Mouse (Mus musculus): Measurements from ENCODE around the gene Trp53i13.
A peak's percentile ranks its signal among the peaks of the same experiment; 100 is the strongest.
"Not testable (repeated sequence)": the region's sequence is repeated elsewhere in the genome, so short reads cannot be mapped to it uniquely, and the experiment has no call there.

The Trp53i13 gene

DNA sequence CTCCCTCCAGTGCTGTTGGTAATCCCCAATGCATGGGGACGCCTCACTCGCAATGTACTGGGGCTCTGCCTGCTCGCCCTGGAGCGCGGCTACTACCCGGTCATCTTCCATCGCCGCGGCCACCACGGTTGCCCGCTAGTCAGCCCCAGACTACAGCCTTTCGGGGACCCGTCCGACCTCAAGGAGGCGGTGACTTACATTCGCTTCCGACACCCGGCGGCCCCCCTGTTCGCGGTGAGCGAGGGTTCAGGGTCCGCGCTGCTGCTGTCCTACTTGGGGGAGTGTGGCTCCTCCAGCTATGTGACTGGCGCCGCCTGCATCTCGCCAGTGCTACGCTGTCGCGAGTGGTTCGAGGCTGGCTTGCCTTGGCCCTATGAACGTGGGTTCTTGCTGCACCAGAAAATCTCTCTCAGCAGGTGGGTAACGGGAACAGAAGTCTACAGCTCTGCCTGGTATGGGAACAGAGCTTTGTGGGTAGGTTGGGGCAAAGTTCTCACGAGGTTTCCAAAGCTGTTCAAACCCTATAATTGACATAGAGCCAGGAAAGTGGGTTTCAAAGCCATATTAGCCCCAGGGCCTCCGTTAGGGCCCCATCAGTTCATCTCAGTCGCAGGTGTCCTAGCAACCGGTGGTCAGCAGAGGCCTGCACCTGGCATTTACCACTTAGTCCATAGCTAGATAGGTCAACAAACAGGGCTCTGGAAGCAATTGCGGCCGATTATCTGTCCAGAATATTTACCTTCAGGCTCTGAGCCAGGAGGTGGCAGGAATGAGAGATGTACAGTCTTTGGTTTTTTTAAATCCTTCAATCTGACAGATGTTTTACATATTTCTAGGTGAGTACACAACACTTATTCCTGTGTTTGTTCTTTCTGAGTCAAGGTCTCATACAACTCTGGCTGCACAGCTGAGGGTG lies at the start of gene Trp53i13:
TSS of gene Trp53i13 (minus strand) at position 344 of the 916 bp plus-strand sequence.
- no peak for DNase-seq (ENCODE audit: low spot score)

GRCm38 (mm10) chr11:77545261-77545660 lies 29.5 kb upstream of the Trp53i13 start:
- no peak for DNase-seq (ENCODE audit: low spot score)

DNA sequence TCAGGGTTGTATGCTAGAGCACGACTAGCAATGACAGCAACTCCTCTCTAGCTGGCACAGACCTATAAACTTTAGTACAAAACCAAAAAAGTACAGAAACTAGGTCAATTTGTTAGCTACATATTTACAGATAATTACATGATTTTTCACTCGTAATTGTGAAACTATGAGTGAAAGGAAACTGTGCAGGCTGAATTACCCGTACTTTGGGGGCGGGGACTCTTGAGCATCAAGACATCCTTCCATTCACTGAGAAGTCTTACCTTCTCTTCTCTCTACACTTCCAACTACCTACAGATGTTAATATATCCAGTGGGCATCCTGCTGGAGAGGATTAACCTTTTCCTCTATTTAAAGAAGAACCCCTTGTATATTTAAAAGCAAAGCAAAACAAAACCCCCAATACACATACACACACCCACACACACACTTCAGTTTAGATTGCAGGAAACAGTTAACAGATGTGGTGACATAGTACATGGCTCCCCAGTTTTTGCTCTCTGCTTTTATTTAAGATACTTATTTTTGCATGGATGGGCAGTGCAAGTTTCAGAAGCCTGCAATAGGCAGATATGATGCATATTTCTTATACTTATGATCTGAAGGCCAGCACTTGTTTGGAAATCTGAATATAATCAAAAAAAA lies 16.5 kb upstream of the Trp53i13 start:
- DNase-seq (ENCODE audit: low spot score), result no peak

DNA sequence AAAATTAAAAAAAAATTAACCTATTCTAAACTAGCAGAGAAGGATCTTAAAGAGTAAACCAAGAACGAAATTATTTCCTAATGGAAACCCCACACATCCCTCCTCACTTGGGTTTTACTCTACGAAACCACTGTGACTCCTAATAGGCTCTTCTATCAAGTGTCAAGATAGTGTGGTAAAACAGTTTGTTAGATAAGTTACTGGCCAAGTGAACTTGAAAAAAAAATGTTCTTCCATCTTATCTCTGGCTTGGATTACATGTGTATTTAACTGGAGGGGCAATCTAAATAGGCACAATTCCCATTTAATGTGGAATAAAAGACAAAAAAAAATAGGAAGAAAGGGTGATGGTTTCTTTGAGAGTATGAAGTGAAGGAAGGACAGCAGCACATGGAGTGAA lies 15.1 kb upstream of the Trp53i13 start:
- DNase-seq (ENCODE audit: low spot score), result no peak

- DNase-seq (ENCODE audit: low spot score), result no peak
Measured at GRCm38 (mm10) chr11:77529644-77530043, 13.9 kb upstream of the Trp53i13 start.

DNA sequence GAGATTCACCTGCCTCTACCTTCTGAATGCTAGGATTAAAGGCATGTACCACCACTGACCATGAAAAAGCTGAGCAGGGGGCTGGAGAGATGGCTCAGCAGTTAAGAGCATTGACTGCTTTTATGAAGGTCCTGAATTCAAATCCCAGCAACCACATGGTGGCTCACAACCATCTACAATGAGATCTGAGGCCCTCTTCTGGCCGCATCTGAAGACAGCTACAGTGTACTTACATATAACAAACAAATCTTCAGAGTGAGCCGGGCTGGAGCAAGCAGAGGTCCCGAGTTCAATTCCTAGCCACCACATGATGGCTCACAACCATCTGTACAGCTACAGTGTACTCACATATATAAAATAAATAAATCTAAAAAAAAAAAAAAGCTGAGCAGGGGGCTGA lies 12.6 kb upstream of the Trp53i13 start:
- not testable (repeated sequence) for DNase-seq (ENCODE audit: low spot score)

GRCm38 (mm10) chr11:77525804-77526486 lies 10.2 kb upstream of the Trp53i13 start:
- no peak for DNase-seq (ENCODE audit: low spot score)

DNA sequence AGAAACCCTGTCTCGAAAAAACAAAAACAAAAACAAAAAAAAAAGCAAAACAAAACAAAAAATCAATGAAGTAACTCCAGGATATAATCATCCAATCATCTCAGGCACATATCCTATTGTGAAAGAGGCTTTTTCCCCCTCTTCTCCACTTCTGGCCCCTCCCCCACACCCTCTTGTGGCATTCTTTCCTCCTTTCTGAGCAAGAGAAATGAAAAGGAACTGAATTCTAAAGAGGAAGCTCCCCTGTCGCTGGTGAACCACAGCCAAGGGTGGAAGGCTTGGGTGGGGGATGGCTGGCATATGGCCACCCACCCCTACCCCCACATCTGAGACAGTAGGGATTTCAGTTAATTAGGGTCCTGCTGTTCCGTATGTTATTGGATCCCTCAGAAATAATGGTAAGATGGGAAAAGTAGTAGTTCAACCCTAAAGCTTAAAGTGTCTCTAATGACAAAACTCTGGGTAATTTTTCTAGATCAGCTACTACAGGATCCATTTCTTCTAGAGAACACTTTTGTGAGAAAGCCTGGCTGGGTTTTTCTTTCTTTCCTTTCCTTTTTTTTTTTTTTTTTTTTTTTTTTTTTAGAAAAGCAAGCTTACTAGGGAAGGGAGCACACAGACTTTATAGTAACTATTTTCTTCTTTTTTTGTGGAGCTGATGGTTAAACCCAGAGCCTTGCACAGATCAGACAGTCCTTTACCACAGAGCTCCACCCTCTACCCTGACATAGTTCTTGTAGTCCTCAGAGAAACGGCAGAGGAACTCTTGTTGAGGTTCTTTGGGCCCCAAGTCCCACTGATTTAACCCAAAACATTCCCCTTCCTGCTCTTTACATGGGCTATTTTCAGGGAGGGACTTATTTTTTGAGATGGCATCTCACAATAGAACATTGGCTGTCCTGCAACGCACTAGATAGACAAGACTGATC lies 5.1 kb upstream of the Trp53i13 start:
- no peak for DNase-seq (ENCODE audit: low spot score)

- no peak for DNase-seq (ENCODE audit: low spot score)
Measured at GRCm38 (mm10) chr11:77519043-77519442, 3.3 kb upstream of the Trp53i13 start, which contains the start of gene Gm10392. Gene Gm10392, minus strand, starts transcription at chr11:77519198.

DNA sequence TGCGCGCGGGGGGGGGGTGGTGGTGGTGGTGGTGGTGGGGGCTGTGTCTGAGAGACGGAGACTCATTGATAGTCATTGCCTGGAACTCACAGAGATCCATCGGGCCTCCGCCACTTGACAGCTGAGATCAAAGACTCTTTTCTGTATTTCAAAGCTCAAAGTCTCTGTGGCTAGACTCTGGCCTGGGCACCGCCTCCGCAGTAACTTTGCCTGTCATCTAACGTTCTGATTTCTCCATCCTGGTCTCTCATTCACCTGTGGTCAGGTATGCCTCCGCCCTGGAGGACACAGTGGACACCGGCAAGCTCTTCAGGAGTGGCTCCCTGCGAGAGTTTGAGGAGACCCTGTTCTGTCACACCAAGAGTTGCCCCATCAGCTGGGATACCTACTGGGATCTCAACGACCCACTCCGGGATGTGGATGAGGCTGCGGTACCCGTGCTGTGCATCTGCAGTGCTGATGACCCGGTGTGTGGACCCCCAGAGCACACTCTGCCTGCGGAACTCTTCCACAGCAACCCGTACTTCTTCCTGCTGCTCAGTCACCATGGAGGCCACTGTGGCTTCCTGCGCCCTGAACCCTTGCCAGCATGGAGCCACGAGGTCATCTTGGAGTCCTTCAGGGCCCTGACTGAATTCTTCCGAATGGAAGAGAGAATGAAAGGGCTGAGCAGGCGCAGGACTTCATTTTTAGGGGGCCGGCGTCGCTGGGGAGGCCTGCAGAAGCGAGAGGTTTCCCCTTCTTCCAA lies 2.4 kb upstream of the Trp53i13 start:
- DNase-seq (ENCODE audit: low spot score), result no peak

- DNase-seq (ENCODE audit: low spot score), result no peak
Measured at GRCm38 (mm10) chr11:77516553-77517425, 1.0 kb upstream of the Trp53i13 start.

DNA sequence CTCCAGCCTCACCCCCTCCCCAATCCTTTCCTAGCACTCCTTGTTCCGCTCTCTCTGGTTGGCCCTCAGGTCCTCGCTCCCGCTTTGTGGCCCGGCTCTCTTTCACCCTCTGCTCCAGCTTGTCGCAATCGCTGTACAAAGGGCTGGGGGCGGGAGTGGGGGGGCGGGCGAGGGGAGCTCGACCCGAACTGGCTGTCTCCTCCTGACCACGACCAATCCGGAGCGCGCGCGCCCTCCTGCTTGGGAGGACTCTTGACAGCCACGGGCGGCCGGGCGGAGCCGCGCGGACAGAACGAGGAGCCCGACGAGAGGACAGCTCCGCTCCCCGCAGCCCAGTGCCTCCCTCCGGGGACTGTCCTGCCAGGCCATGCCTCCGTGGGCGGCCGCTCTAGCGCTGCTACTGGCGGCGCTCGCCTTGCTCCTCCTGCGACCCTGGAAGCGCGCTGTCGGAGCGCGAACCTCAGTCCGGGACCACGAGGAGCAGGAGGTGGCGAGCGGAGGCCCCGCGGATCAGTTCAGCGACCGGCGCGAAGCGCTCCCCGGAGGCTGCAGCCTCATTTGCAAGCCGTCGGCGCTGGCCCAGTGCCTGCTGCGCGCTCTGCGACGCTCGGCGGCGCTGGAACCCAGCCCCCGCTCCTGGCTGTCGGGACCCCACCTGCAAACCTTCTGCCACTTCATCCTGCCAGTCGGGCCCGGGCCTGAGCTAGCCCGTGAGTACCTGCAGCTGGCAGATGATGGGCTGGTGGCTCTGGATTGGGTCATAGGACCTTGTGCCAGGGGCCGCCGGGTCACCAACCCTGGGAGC lies 746 bp downstream of the Trp53i13 start, which contains the start of gene Abhd15:
TSS of gene Abhd15 (plus strand) at position 290 of the 805 bp plus-strand sequence.
- no peak for DNase-seq (ENCODE audit: low spot score)

DNA sequence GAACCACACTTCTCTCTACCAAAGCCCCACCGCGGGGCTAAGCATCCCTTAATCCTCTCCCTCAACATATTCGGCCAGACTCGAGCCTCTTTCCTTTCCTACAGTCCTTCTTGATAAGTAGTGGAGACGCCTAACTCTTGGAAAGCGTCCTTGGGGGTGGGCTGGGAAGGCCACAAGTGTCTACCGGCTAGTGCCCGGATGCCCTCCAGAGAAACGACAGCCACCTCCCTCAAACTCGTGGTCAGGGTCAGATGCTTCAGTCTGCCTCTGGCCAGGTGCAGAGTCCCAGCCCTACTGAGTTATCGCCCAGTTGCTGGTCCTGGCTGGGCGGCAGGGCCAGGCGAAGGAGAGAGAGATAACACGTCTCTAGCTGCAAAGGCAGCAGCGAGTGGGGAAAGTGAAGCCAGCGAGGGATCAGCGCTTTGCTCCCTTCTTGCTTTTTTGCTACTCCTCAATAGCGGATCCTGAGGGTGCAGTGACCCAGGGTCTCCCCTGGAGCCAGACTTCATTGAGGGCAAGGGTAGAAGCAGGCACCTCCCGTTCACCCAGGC lies 1.4 kb downstream of the Trp53i13 start:
- DNase-seq (ENCODE audit: low spot score), result no peak

- DNase-seq (ENCODE audit: low spot score), result no peak
Measured at GRCm38 (mm10) chr11:77513811-77514170, 2.0 kb downstream of the Trp53i13 start.

DNA sequence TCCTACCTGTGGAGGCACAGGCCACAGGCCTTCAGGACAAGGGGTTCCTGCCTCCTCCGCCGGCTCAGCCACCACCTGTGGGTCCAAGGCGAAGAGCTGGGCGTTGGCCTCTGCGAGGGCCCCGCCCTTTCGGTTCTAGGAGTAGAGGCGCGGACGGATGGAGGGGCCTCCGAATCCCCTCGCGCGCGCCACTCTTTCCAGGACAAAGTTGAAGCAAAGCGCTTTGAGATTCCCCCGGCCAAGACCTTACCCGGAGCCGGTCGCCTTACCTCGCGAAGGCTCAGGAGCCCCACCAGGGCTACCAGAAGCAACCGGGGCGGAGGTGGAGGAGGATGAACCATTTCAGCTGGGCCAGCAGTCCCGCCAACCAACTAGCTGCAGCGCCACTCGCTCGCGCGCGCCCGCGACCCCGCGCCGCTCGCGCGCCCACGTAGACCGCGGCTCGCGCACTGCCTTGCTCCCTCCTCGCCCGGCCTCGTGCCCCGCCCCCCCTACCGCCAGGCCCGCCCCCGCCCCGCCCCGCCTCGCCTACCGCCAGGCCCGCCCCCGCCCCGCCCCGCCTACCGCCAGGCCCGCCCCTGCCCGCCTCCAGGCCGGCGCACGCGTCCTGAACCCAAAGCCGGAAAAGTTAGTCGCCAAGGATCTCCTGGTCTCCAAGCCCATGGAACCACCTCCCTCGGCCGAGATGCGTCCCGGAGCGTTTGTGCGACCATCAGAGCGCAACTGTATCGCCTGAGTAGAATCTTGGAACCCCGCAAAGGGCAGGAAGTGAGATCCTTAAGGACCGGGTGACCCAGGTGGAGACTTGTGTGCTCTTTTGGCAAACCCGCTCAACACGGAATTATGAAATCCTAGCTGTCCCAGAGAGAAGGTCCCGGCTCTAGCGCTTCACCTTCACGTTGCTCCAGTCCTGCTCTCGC lies 2.6 kb downstream of the Trp53i13 start:
- DNase-seq (ENCODE audit: low spot score), result peak; percentile 75

- DNase-seq (ENCODE audit: low spot score), result no peak
Measured at GRCm38 (mm10) chr11:77511336-77511735, 4.4 kb downstream of the Trp53i13 start.

All from ovary, postnatal 14 days (tissue).